Comparison of ENCODE assay signal across 30 mouse cellular contexts in the genomic region with DNA sequence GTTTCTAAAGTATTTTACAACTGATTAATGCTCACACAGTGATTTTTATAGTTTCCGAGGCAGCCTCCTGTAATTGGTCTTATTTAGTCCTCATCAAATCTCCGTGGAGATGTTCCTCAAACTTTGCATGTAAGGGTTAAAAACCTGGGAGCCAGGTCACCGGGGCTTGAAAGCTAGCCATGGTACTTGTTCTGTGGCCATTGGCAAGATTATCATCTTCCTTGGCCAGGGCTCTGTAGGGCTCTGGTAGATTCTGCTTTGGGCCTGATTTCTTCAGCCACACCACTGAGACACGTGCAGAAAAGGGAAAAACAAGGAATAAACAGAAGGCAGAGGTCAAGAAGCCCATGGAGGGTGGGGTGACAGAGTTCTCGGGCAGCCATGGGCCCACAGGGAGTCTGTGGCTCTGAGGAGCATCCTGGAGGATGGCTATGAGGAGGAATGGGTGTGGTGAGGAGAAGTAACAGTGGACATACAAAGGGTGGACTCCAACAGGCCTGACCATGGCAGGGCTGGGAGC. TPM values are rescaled to one million over a fixed set of nuclear protein-coding genes. Genes with fewer than 3 reads are reported as not detected.
DNase-seq lines count a peak whose midpoint lies in the region; ATAC-seq and TF ChIP-seq lines count a peak whose summit lies in the region.
"Had no signal": no experiment of that assay in that cellular context is flagged by ENCODE, and none has a peak within 500 bp of the region (broad histone marks: within the 10 kb centered on the region; RNA-seq: fewer than 3 reads in every experiment).

No protein-coding gene starts in this region.

- TF ChIP-seq POLR2A in heart, adult 2 months (IDR thresholded peaks at IDR 0.05; ENCODE audit: insufficient read depth, low read depth, low read length), result no peak

- no peaks in the 10 kb centered on the region for H3K36me3 ChIP-seq in heart, adult 2 months (ENCODE audit: control insufficient read depth, insufficient read depth, low read length)
- H3K36me3 ChIP-seq: embryonic facial prominence, embryonic 13.5 days; embryonic facial prominence, embryonic 15.5 days; forebrain, embryonic 15.5 days; G1E had no signal

- 0 out of 2 replicates have a peak, but pooled peaks have one; percentile 20 for ATAC-seq in erythroblast, adult 5-6 weeks (replicated peaks; ENCODE audit: low FRiP score, poor library complexity, severe bottlenecking)
- ATAC-seq: activated CD4-positive, CD25-positive, alpha-beta regulatory T cell, adult 4 months; CD4-positive, CD25-positive, alpha-beta regulatory T cell, adult 4 months; forebrain, embryonic 13.5 days; forebrain, embryonic 15.5 days; Patski had no signal

- intact Hi-C loops in gastrocnemius, adult 2 months (cut with DNase I), result no loop called here
- intact Hi-C loops in heart, adult 2 months (cut with DNase I), result no loop called here
- intact Hi-C loops in heart, postnatal 36 days (cut with DNase I), result loop anchor here (5.0 kb wide), 1 partner anchor 64 kb away; a partner anchor contains a TSS

- peaks cover 15% of the 10 kb centered on the region for H3K4me1 ChIP-seq in heart, adult 2 months (ENCODE audit: control insufficient read depth, insufficient read depth, low read length)
- H3K4me1 ChIP-seq: embryonic facial prominence, embryonic 13.5 days; forebrain, embryonic 13.5 days; forebrain, embryonic 15.5 days had no signal

- no peak overlapping the region for H3K4me3 ChIP-seq in gastrocnemius, adult 2 months
- H3K4me3 ChIP-seq in heart, adult 2 months, result no peak overlapping the region
- H3K4me3 ChIP-seq: embryonic facial prominence, embryonic 13.5 days; embryonic facial prominence, embryonic 15.5 days; forebrain, embryonic 13.5 days; forebrain, embryonic 15.5 days had no signal

- no peak for TF ChIP-seq CTCF in gastrocnemius, adult 2 months (IDR thresholded peaks at IDR 0.05)
- no peak for TF ChIP-seq CTCF in heart, adult 2 months (IDR thresholded peaks at IDR 0.05)

- no peaks in the 10 kb centered on the region for H3K79me2 ChIP-seq in heart, adult 2 months (replicated peaks; ENCODE audit: control insufficient read depth, insufficient read depth, low read length)

- TF ChIP-seq EP300 in heart, adult 2 months (IDR thresholded peaks at IDR 0.05; ENCODE audit: insufficient read depth, low read depth, low read length), result no peak

- peak; percentile 55 to 66 for DNase-seq in cerebellum, postnatal 10 days
- DNase-seq in cerebellum, adult 11-12 months, result no peak
- DNase-seq in gastrocnemius, adult 2 months, result no peak
- DNase-seq in gastrocnemius, postnatal 25 days, result no peak
- DNase-seq in heart, adult 2 months, result no peak
- DNase-seq in heart, postnatal 36 days, result no peak
- DNase-seq in kidney, postnatal 14 days, result no peak
- DNase-seq: adrenal gland, adult 2 months; adrenal gland, postnatal 10 days; adrenal gland, postnatal 25 days; B cell, adult 2 months; cerebellum, adult 11 months; cerebellum, adult 2 months; cerebellum, adult 9-11 months; cerebellum, postnatal 36 days; embryo, embryonic 11 days; forebrain, postnatal 0 days had no signal

- H3K27ac ChIP-seq in gastrocnemius, adult 2 months, result peak overlapping the region; percentile 70
- peak overlapping the region; percentile 77 for H3K27ac ChIP-seq in heart, adult 2 months
- H3K27ac ChIP-seq: embryonic facial prominence, embryonic 13.5 days; embryonic facial prominence, embryonic 15.5 days; forebrain, embryonic 13.5 days; forebrain, embryonic 15.5 days had no signal

- H3K27me3 ChIP-seq in heart, adult 2 months (ENCODE audit: control insufficient read depth, insufficient read depth, low read length), result no peaks in the 10 kb centered on the region
- H3K27me3 ChIP-seq: CH12.LX; embryonic facial prominence, embryonic 13.5 days; embryonic facial prominence, embryonic 15.5 days; forebrain, embryonic 13.5 days; forebrain, embryonic 15.5 days; Patski had no signal

- H3K9ac ChIP-seq in heart, adult 2 months (ENCODE audit: low read depth, low read length), result no peak overlapping the region
- H3K9ac ChIP-seq: embryonic facial prominence, embryonic 13.5 days; embryonic facial prominence, embryonic 15.5 days; forebrain, embryonic 13.5 days; forebrain, embryonic 15.5 days; forebrain, postnatal 0 days had no signal

- WGBS in heart, adult 2 months, result 68% methylated on average over 5 of the region's 5 CpGs

RNA-seq across cellular contexts. Expression of a gene that starts 50.7 kb away (rescaled TPM):
- total RNA-seq in gastrocnemius, adult 2 months (2021), result not detected
- total RNA-seq in gastrocnemius, postnatal 25 days (2021), result not detected
- total RNA-seq in heart, adult 2 months (2021), result not detected
- not detected in 2 replicates for polyA plus RNA-seq in heart, adult 2 months (2012; rRNA removed)
- not detected for total RNA-seq in heart, postnatal 36 days (2021)
- total RNA-seq in erythroblast, adult 5-6 weeks (2015; ENCODE audit: low replicate concordance), result 1.5 TPM in 1 of 2 replicates, not detected in the other
- total RNA-seq in erythroblast, adult 5-6 weeks (2017; ENCODE audit: low replicate concordance), result not detected in 2 replicates
- total RNA-seq: adrenal gland, adult 2 months; adrenal gland, postnatal 10 days; adrenal gland, postnatal 25 days; CH12.LX; common myeloid progenitor, adult 5-6 weeks; forebrain, postnatal 0 days; G1E had no signal
- polyA plus RNA-seq: activated CD4-positive, CD25-positive, alpha-beta regulatory T cell, adult 4 months; adrenal gland, adult 2 months; CD4-positive, CD25-positive, alpha-beta regulatory T cell, adult 4 months; embryonic facial prominence, embryonic 11.5 days; embryonic facial prominence, embryonic 13.5 days; embryonic facial prominence, embryonic 15.5 days; forebrain, embryonic 11.5 days; forebrain, embryonic 13.5 days; forebrain, embryonic 15.5 days; forebrain, postnatal 0 days; G1E; Patski had no signal

Comparison
In these comparisons a context has a peak if more than half of its experiments do, and no peak if none do; other contexts are left out.
1. DNase-seq: peak in cerebellum, postnatal 10 days (2 of 2); none in cerebellum, adult 11-12 months (single experiment), gastrocnemius, adult 2 months (single experiment), gastrocnemius, postnatal 25 days (single experiment), heart, adult 2 months (0 of 2), heart, postnatal 36 days (0 of 2) and kidney, postnatal 14 days (single experiment).